25 mouse cellular contexts compared by ENCODE assay signal in genomic region chr17:47574830-47575229, GRCm38 (mm10). TPM values are rescaled to one million over a fixed set of nuclear protein-coding genes. Genes with fewer than 3 reads are reported as not detected.
DNase-seq lines count a peak whose midpoint lies in the region; ATAC-seq and TF ChIP-seq lines count a peak whose summit lies in the region.
"Had no signal": no experiment of that assay in that cellular context is flagged by ENCODE, and none has a peak within 500 bp of the region (broad histone marks: within the 10 kb centered on the region; RNA-seq: fewer than 3 reads in every experiment).

No protein-coding gene starts in this region.

- intact Hi-C loops in heart, postnatal 14 days (cut with DNase I) = no loop called here

- peak overlapping the region; percentile 20; the same call in 1 of the 2 replicates for H3K27ac ChIP-seq in heart, embryonic 15.5 days
- peak overlapping the region; percentile 83 for H3K27ac ChIP-seq in lung, embryonic 14.5 days (ENCODE audit: low read depth)
- H3K27ac ChIP-seq: embryonic facial prominence, embryonic 13.5 days; forebrain, embryonic 12.5 days; gastrocnemius, adult 2 months; hindbrain, embryonic 13.5 days; kidney, postnatal 0 days; limb, embryonic 15.5 days had no signal

- no peaks in the 10 kb centered on the region for H3K27me3 ChIP-seq in heart, embryonic 15.5 days
- no peaks in the 10 kb centered on the region for H3K27me3 ChIP-seq in lung, embryonic 14.5 days (ENCODE audit: insufficient read depth, low read length)
- H3K27me3 ChIP-seq: embryonic facial prominence, embryonic 13.5 days; forebrain, embryonic 12.5 days; hindbrain, embryonic 13.5 days; limb, embryonic 15.5 days had no signal

- no peaks in the 10 kb centered on the region for H3K4me1 ChIP-seq in heart, embryonic 15.5 days (replicated peaks)
- no peaks in the 10 kb centered on the region for H3K4me1 ChIP-seq in lung, embryonic 14.5 days (ENCODE audit: insufficient read depth)
- H3K4me1 ChIP-seq: hindbrain, embryonic 13.5 days had no signal

- no peak overlapping the region for H3K4me2 ChIP-seq in heart, embryonic 15.5 days
- H3K4me2 ChIP-seq in lung, embryonic 14.5 days = no peak overlapping the region
- H3K4me2 ChIP-seq: embryonic facial prominence, embryonic 13.5 days; forebrain, embryonic 12.5 days; hindbrain, embryonic 13.5 days; limb, embryonic 15.5 days; midbrain, embryonic 11.5 days had no signal

- H3K9ac ChIP-seq in heart, embryonic 15.5 days = no peak overlapping the region
- 0 out of 2 replicates have a peak overlapping the region, but pooled peaks have one; percentile 1 for H3K9ac ChIP-seq in lung, embryonic 14.5 days
- H3K9ac ChIP-seq: embryonic facial prominence, embryonic 13.5 days; forebrain, embryonic 12.5 days; hindbrain, embryonic 13.5 days; limb, embryonic 15.5 days had no signal

- 53% methylated on average over 11 of the region's 11 CpGs for WGBS in heart, embryonic 15.5 days
- WGBS in lung, embryonic 14.5 days = 44% methylated on average over 11 of the region's 11 CpGs

- no peak overlapping the region for H3K4me3 ChIP-seq in heart, embryonic 15.5 days
- H3K4me3 ChIP-seq in lung, embryonic 14.5 days (ENCODE audit: low read depth, low read length) = no peak overlapping the region
- H3K4me3 ChIP-seq: embryonic facial prominence, embryonic 13.5 days; erythroblast, embryonic 14.5 days; forebrain, embryonic 12.5 days; gastrocnemius, adult 2 months; hindbrain, embryonic 13.5 days; limb, embryonic 15.5 days had no signal

- no peak for TF ChIP-seq CTCF in lung, embryonic 14.5 days (IDR thresholded peaks at IDR 0.05; ENCODE audit: low read depth)

- no peaks in the 10 kb centered on the region for H3K9me3 ChIP-seq in heart, embryonic 15.5 days (replicated peaks)
- no peaks in the 10 kb centered on the region for H3K9me3 ChIP-seq in lung, embryonic 14.5 days (ENCODE audit: low read depth, low read length)
- H3K9me3 ChIP-seq: embryonic facial prominence, embryonic 13.5 days; forebrain, embryonic 12.5 days; hindbrain, embryonic 13.5 days; limb, embryonic 15.5 days had no signal

- DNase-seq in heart, adult 8-10 months (ENCODE audit: low spot score) = no peak
- DNase-seq in lung, embryonic 14.5 days = no peak
- no peak for DNase-seq in lung, postnatal 4 days
- peak; percentile 28 to 42 for DNase-seq in right cerebral cortex, postnatal 10 days (ENCODE audit: low spot score in 2 of 2)
- no peak for DNase-seq in right cerebral cortex, postnatal 14 days
- DNase-seq in heart, postnatal 14 days = peak; percentile 30 to 32
- DNase-seq: B cell, adult 2 months; cerebellum, adult 11-12 months; cerebellum, postnatal 10 days; gastrocnemius, adult 2 months; kidney, adult 18-20 months; layer of hippocampus, adult 9-11 months; right cerebral cortex, postnatal 25 days; spleen, adult 18-20 months; thymus, postnatal 14 days had no signal

- no peak for ATAC-seq in heart, embryonic 15.5 days (replicated peaks; ENCODE audit: insufficient number of reproducible peaks, insufficient read depth, low FRiP score, low read depth)
- no peak for ATAC-seq in lung, embryonic 14.5 days (ENCODE audit: insufficient read depth)
- ATAC-seq in CD4-positive, CD25-positive, alpha-beta regulatory T cell, adult 4 months = no peak
- ATAC-seq: inflammation-experienced regulatory T-cells, adult 6 months had no signal

- no peaks in the 10 kb centered on the region for H3K36me3 ChIP-seq in heart, embryonic 15.5 days
- H3K36me3 ChIP-seq in lung, embryonic 14.5 days (ENCODE audit: insufficient read depth) = no peaks in the 10 kb centered on the region
- H3K36me3 ChIP-seq: embryonic facial prominence, embryonic 13.5 days; forebrain, embryonic 12.5 days; hindbrain, embryonic 13.5 days; limb, embryonic 15.5 days had no signal

RNA-seq across cellular contexts. Expression of gene Bysl, which starts 36.5 kb away (rescaled TPM):
- polyA plus RNA-seq in heart, embryonic 15.5 days (2015; fragmentation: Nextera tagmentation; extraction: Ambion mirVana) = 18.2 and 22.6 TPM in 2 replicates
- 10 to 100 TPM; 14.2 to 16.9 (median 15.9) TPM for total RNA-seq in heart, adult 8-10 months (2022)
- 24.2 and 25.4 TPM in 2 replicates for polyA plus RNA-seq in lung, embryonic 14.5 days (2014; fragmentation: Nextera tagmentation; extraction: Ambion mirVana)
- total RNA-seq in heart, postnatal 14 days (2021) = 10 to 100 TPM; 14.0 to 15.8 TPM
- 10 to 100 TPM; 10.6 to 14.2 TPM for polyA plus RNA-seq in CD4-positive, CD25-positive, alpha-beta regulatory T cell, adult 4 months (2017; shearing (Covaris generic))

RNA-seq across cellular contexts. Expression of gene Med20, which starts 36.6 kb away (rescaled TPM):
- polyA plus RNA-seq in heart, embryonic 15.5 days (2015; fragmentation: Nextera tagmentation; extraction: Ambion mirVana) = 25.4 and 31.2 TPM in 2 replicates
- 10 to 100 TPM; 15.7 to 19.9 (median 18.1) TPM for total RNA-seq in heart, adult 8-10 months (2022)
- 45.5 and 49.2 TPM in 2 replicates for polyA plus RNA-seq in lung, embryonic 14.5 days (2014; fragmentation: Nextera tagmentation; extraction: Ambion mirVana)
- 10 to 100 TPM; 18.7 to 20.8 TPM for total RNA-seq in heart, postnatal 14 days (2021)
- polyA plus RNA-seq in CD4-positive, CD25-positive, alpha-beta regulatory T cell, adult 4 months (2017; shearing (Covaris generic)) = 10 to 100 TPM; 36.0 to 37.0 TPM

RNA-seq across cellular contexts. Expression of gene Gm20517, which starts 36.6 kb away (rescaled TPM):
- polyA plus RNA-seq in heart, embryonic 15.5 days (2015; fragmentation: Nextera tagmentation; extraction: Ambion mirVana) = 0.60 and 1.6 TPM in 2 replicates
- 1 to 10 TPM in 3 of 4 experiments, under 1 TPM in 1; 0.35 to 5.1 (median 2.0) TPM for total RNA-seq in heart, adult 8-10 months (2022)
- 0.74 and 1.8 TPM in 2 replicates for polyA plus RNA-seq in lung, embryonic 14.5 days (2014; fragmentation: Nextera tagmentation; extraction: Ambion mirVana)
- 1 to 10 TPM; 1.9 to 2.5 TPM for total RNA-seq in heart, postnatal 14 days (2021)
- polyA plus RNA-seq in CD4-positive, CD25-positive, alpha-beta regulatory T cell, adult 4 months (2017; shearing (Covaris generic)) = under 1 TPM in 1 of 2 experiments, not detected in 1; 0.73 TPM

RNA-seq across cellular contexts. Expression of gene Usp49, which starts 55.7 kb away (rescaled TPM):
- polyA plus RNA-seq in heart, embryonic 15.5 days (2015; fragmentation: Nextera tagmentation; extraction: Ambion mirVana) = 2.5 and 3.2 TPM in 2 replicates
- 1 to 10 TPM; 3.4 to 4.6 (median 3.7) TPM for total RNA-seq in heart, adult 8-10 months (2022)
- 5.0 and 5.6 TPM in 2 replicates for polyA plus RNA-seq in lung, embryonic 14.5 days (2014; fragmentation: Nextera tagmentation; extraction: Ambion mirVana)
- 1 to 10 TPM; 4.4 to 4.5 TPM for total RNA-seq in heart, postnatal 14 days (2021)
- under 1 TPM; 0.43 to 0.78 TPM for polyA plus RNA-seq in CD4-positive, CD25-positive, alpha-beta regulatory T cell, adult 4 months (2017; shearing (Covaris generic))

Comparison
In these comparisons a context has a peak if more than half of its experiments do, and no peak if none do; other contexts are left out.
1. DNase-seq: peak in right cerebral cortex, postnatal 10 days (2 of 2) and heart, postnatal 14 days (2 of 2); none in heart, adult 8-10 months (single experiment), lung, embryonic 14.5 days (single experiment), lung, postnatal 4 days (0 of 2) and right cerebral cortex, postnatal 14 days (single experiment).